In the genomic region with DNA sequence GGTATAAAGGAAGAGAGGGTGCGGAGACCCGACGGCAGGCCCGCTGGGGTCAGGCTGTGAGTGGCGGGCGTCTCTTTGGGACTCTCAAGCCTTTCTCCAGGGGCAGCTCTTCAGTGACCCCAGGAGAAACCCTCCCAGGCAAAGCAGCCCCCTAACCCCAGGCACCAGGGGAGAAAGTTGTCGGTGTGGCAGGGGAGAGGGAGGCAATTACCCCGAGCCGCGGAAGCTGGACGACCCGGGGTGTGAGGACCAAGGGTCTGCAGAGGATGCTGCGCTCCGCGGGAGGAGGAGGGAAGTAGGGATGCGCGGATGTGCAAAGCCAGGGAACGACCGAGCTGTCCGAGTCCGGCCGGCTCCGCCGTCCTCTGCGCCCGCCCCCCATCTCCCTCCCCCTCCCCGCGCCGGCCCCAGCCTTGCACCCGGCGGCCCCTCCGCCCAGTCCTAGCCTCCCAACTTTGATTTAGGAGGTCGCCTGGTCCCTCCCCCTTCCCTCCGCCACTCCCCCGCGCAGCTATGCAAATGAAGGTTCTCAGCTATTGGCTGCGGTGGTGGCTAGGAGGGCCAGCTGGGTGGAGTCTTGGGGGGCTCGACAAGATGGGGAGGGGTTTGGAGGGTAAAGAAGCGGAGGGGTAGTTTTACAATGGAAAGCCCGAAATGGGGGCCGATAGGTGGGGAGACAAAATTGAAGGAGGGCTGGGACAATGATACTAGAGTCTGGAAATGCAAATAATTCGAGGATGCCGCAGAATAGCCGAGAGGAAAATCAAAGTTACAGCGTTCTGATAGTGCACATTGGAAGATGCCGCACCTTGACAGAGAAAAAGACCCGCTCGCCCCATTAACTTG, we compare ENCODE assay signal across 8 mouse cellular contexts. TPM values are rescaled to one million over a fixed set of nuclear protein-coding genes. Genes with fewer than 3 reads are reported as not detected.
DNase-seq lines count a peak whose midpoint lies in the region; ATAC-seq lines count a peak whose summit lies in the region.

TSS of gene Stac2 (minus strand) at position 474 of the 846 bp plus-strand sequence.

- DNase-seq in embryo, embryonic 11.5 days (ENCODE audit: low read depth, low spot score) = peak; percentile 74
- no peak for DNase-seq in liver, embryonic 13.5 days
- peak; percentile 50 to 58 for DNase-seq in thymus, adult 18-20 months

- H3K9me3 ChIP-seq in megakaryocyte, embryonic 14.5 days = no peaks in the 10 kb centered on the region
- H3K9me3 ChIP-seq in heart, embryonic 11.5 days (replicated peaks; ENCODE audit: control insufficient read depth, low read length) = no peaks in the 10 kb centered on the region
- H3K9me3 ChIP-seq in kidney, embryonic 14.5 days (ENCODE audit: control insufficient read depth, low read length) = no peaks in the 10 kb centered on the region
- H3K9me3 ChIP-seq in liver, embryonic 13.5 days (replicated peaks) = no peaks in the 10 kb centered on the region
- H3K9me3 ChIP-seq in neural tube, embryonic 12.5 days = no peaks in the 10 kb centered on the region

- no peak for ATAC-seq in megakaryocyte, adult 5-6 weeks (ENCODE audit: poor library complexity, severe bottlenecking)
- ATAC-seq in heart, embryonic 11.5 days (replicated peaks; ENCODE audit: insufficient number of reproducible peaks, low FRiP score, low TSS enrichment) = peak; percentile 50
- ATAC-seq in kidney, embryonic 14.5 days (ENCODE audit: low FRiP score, low TSS enrichment) = peak; percentile 88
- ATAC-seq in liver, embryonic 13.5 days (ENCODE audit: low read depth) = peak; percentile 59
- ATAC-seq in neural tube, embryonic 12.5 days (ENCODE audit: low FRiP score, low read depth) = peak; percentile 87

- H3K36me3 ChIP-seq in megakaryocyte, embryonic 14.5 days (replicated peaks; ENCODE audit: low read length) = no peaks in the 10 kb centered on the region
- H3K36me3 ChIP-seq in heart, embryonic 11.5 days (ENCODE audit: control insufficient read depth, insufficient read depth, low read length) = no peaks in the 10 kb centered on the region
- no peaks in the 10 kb centered on the region for H3K36me3 ChIP-seq in kidney, embryonic 14.5 days (ENCODE audit: control insufficient read depth, insufficient read depth, low read length)
- H3K36me3 ChIP-seq in liver, embryonic 13.5 days = no peaks in the 10 kb centered on the region
- H3K36me3 ChIP-seq in neural tube, embryonic 12.5 days = no peaks in the 10 kb centered on the region

- H3K4me3 ChIP-seq in megakaryocyte, embryonic 14.5 days (replicated peaks) = peak within 1 kb of the TSS; percentile 82
- peak within 1 kb of the TSS; percentile 51 for H3K4me3 ChIP-seq in heart, embryonic 11.5 days (ENCODE audit: low read depth, low read length)
- peak within 1 kb of the TSS; percentile 49 for H3K4me3 ChIP-seq in kidney, embryonic 14.5 days (ENCODE audit: low read length)
- H3K4me3 ChIP-seq in liver, embryonic 13.5 days (replicated peaks) = peak within 1 kb of the TSS; percentile 38
- H3K4me3 ChIP-seq in neural tube, embryonic 12.5 days = peak within 1 kb of the TSS; percentile 49

- 3% methylated on average over 29 of the region's 48 CpGs for WGBS in heart, embryonic 11.5 days (ENCODE audit: insufficient replicate concordance)
- 3% methylated on average over 34 of the region's 48 CpGs for WGBS in kidney, embryonic 14.5 days
- 4% methylated on average over 36 of the region's 48 CpGs for WGBS in liver, embryonic 13.5 days (ENCODE audit: insufficient replicate concordance)
- 2% methylated on average over 41 of the region's 48 CpGs for WGBS in neural tube, embryonic 12.5 days

- no peak within 1 kb of the TSS for H3K27ac ChIP-seq in heart, embryonic 11.5 days (ENCODE audit: low read depth, low read length)
- no peak within 1 kb of the TSS for H3K27ac ChIP-seq in kidney, embryonic 14.5 days (ENCODE audit: low read depth, low read length)
- H3K27ac ChIP-seq in liver, embryonic 13.5 days = no peak within 1 kb of the TSS
- H3K27ac ChIP-seq in neural tube, embryonic 12.5 days = peak within 1 kb of the TSS; percentile 15; the same call in 1 of the 2 replicates

- H3K4me2 ChIP-seq in heart, embryonic 11.5 days = peak within 1 kb of the TSS; percentile 80
- H3K4me2 ChIP-seq in kidney, embryonic 14.5 days (replicated peaks; ENCODE audit: low read depth, low read length) = peak within 1 kb of the TSS; percentile 81
- H3K4me2 ChIP-seq in liver, embryonic 13.5 days = peak within 1 kb of the TSS; percentile 50
- H3K4me2 ChIP-seq in neural tube, embryonic 12.5 days (replicated peaks) = peak within 1 kb of the TSS; percentile 68

- H3K9ac ChIP-seq in heart, embryonic 11.5 days (ENCODE audit: low read depth, low read length) = peak within 1 kb of the TSS; percentile 69
- peak within 1 kb of the TSS; percentile 63 for H3K9ac ChIP-seq in kidney, embryonic 14.5 days (ENCODE audit: low read depth, low read length)
- no peak within 1 kb of the TSS for H3K9ac ChIP-seq in liver, embryonic 13.5 days
- peak within 1 kb of the TSS; percentile 75 for H3K9ac ChIP-seq in neural tube, embryonic 12.5 days

- H3K4me1 ChIP-seq in megakaryocyte, embryonic 14.5 days = peaks cover 34% of the 10 kb centered on the region
- H3K4me1 ChIP-seq in heart, embryonic 11.5 days (ENCODE audit: control insufficient read depth, insufficient read depth, low read length) = peaks cover 31% of the 10 kb centered on the region
- H3K4me1 ChIP-seq in kidney, embryonic 14.5 days (ENCODE audit: control insufficient read depth, insufficient read depth, low read length) = peaks cover 22% of the 10 kb centered on the region
- peaks cover 18% of the 10 kb centered on the region for H3K4me1 ChIP-seq in liver, embryonic 13.5 days (replicated peaks)
- peaks cover 33% of the 10 kb centered on the region for H3K4me1 ChIP-seq in neural tube, embryonic 12.5 days

- H3K27me3 ChIP-seq in megakaryocyte, embryonic 14.5 days (replicated peaks) = peaks cover 92% of the 10 kb centered on the region
- H3K27me3 ChIP-seq in heart, embryonic 11.5 days (ENCODE audit: control insufficient read depth, insufficient read depth, low read length) = peaks cover 61% of the 10 kb centered on the region
- peaks cover 21% of the 10 kb centered on the region for H3K27me3 ChIP-seq in kidney, embryonic 14.5 days (ENCODE audit: control insufficient read depth, insufficient read depth, low read length)
- peaks cover 89% of the 10 kb centered on the region for H3K27me3 ChIP-seq in liver, embryonic 13.5 days
- peaks cover 44% of the 10 kb centered on the region for H3K27me3 ChIP-seq in neural tube, embryonic 12.5 days (replicated peaks)

RNA-seq across cellular contexts. Expression of gene Stac2, which starts in this region (rescaled TPM):
- 1.5 TPM in 1 of 2 replicates, not detected in the other for polyA plus RNA-seq in megakaryocyte, embryonic 14.5 days (2012; ENCODE audit: insufficient read depth, low replicate concordance)
- total RNA-seq in megakaryocyte, adult 5-6 weeks (2015) = 0.09 TPM in 1 of 2 replicates, not detected in the other
- total RNA-seq in megakaryocyte, adult 5-6 weeks (2017) = 0.04 and 0.08 TPM in 2 replicates
- polyA plus RNA-seq in heart, embryonic 11.5 days (2014; fragmentation: Nextera tagmentation; extraction: Ambion mirVana) = 0.26 and 0.27 TPM in 2 replicates
- 3.8 and 4.1 TPM in 2 replicates for polyA plus RNA-seq in kidney, embryonic 14.5 days (2014; fragmentation: Nextera tagmentation; extraction: Ambion mirVana)
- polyA plus RNA-seq in liver, embryonic 13.5 days (2015; fragmentation: Nextera tagmentation; extraction: Ambion mirVana) = 0.05 TPM in 1 of 2 replicates, not detected in the other
- 10.2 and 11.2 TPM in 2 replicates for polyA plus RNA-seq in neural tube, embryonic 12.5 days (2016; fragmentation: Nextera tagmentation; extraction: Ambion mirVana)

Comparison
In these comparisons a context has a peak if more than half of its experiments do, and no peak if none do; other contexts are left out.
1. Peak in ATAC-seq, H3K4me3 ChIP-seq, H3K9ac ChIP-seq and H3K4me2 ChIP-seq in heart, embryonic 11.5 days; RNA of the gene not detected or under 1 TPM.
2. Peak in ATAC-seq, H3K4me3 ChIP-seq and H3K4me2 ChIP-seq in liver, embryonic 13.5 days; RNA of the gene not detected or under 1 TPM.